Mouse (Mus musculus): Measurements from ENCODE around the gene Grip1.

DNA sequence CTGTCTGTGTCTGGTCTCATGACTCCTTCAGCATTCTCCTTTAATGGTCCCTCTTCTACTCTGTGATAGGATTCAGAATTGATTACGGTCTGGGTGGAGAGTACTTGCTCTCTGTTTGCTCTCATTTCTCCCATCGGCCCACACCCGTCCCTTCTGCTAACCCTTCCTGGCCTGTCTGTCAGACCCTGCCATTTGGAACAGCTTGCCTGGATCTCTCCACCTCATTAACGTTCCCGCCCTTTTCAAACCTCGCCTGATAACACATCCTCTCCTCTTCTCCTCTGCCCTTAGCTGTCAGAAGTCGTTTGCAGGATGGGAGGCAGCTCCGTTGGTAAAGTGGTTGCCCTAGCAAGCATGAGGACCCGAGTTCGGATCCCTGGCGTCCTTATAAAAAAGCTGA lies 370.9 kb downstream of the Grip1 start:
- TF ChIP-seq CTCF (IDR thresholded peaks at IDR 0.05) (no peak), EP300 (IDR thresholded peaks at IDR 0.05) (no peak)
